Mouse (Mus musculus) hindbrain, embryonic 12.5 days (tissue): ENCODE results near the gene Tuba3b. TPM values are rescaled to one million over a fixed set of nuclear protein-coding genes. Genes with fewer than 3 reads are reported as not detected.

Source experiments
- ATAC-seq: fragments of 200-750 bp; cut with Nextera tagmentation; 2 replicates; pipeline ENCODE4 v1.8.0; 2017; ENCODE audit warnings: moderate TSS enrichment; ENCODE audit not compliant: low FRiP score
- H3K27ac ChIP-seq: fragments of 300-500 bp; sonication (generic); 2 replicates; pipeline ENCODE4 v1.5.1; 2016; ENCODE audit warnings: mild to moderate bottlenecking
- H3K27me3 ChIP-seq: fragments of 300-500 bp; sonication (generic); 2 replicates; pipeline ENCODE4 v1.6.1; 2016; ENCODE audit warnings: mild to moderate bottlenecking
- H3K36me3 ChIP-seq: fragments of 300-500 bp; sonication (generic); 2 replicates; pipeline ENCODE4 v1.6.1; 2016; ENCODE audit warnings: mild to moderate bottlenecking
- H3K4me1 ChIP-seq: fragments of 300-500 bp; sonication (generic); 2 replicates; pipeline ENCODE4 v1.6.1; 2016
- H3K4me2 ChIP-seq: fragments of 300-500 bp; sonication (generic); replicated peaks from 2 replicates; pipeline ENCODE4 v1.6.1; 2016; ENCODE audit warnings: mild to moderate bottlenecking
- H3K4me3 ChIP-seq: fragments of 300-500 bp; sonication (generic); 2 replicates; pipeline ENCODE4 v1.5.1; 2016; ENCODE audit warnings: mild to moderate bottlenecking
- H3K9ac ChIP-seq: fragments of 300-500 bp; sonication (generic); 2 replicates; pipeline ENCODE4 v1.6.1; 2016; ENCODE audit warnings: mild to moderate bottlenecking, moderate library complexity
- H3K9me3 ChIP-seq: fragments of 300-500 bp; sonication (generic); replicated peaks from 2 replicates; pipeline ENCODE4 v1.6.1; 2016; ENCODE audit warnings: mild to moderate bottlenecking
- WGBS: fragments of 180-500 bp; shearing (Covaris S2); methylation state at CpG from one replicate; pipeline ENCODE4 v1.1.7; 2016; 5-methylcytosine and 5-hydroxymethylcytosine counted together
- polyA plus RNA-seq: library from polyadenylated mRNA; unstranded; fragments of >200 nt; fragmentation: Nextera tagmentation; extraction: Ambion mirVana; gene quantifications from 2 replicates; pipeline ENCODE4 v1.2.1, GENCODE M21; 2016

Tuba3b gene
- polyA plus RNA-seq, 1 experiment from 2014 or later: not detected

DNA sequence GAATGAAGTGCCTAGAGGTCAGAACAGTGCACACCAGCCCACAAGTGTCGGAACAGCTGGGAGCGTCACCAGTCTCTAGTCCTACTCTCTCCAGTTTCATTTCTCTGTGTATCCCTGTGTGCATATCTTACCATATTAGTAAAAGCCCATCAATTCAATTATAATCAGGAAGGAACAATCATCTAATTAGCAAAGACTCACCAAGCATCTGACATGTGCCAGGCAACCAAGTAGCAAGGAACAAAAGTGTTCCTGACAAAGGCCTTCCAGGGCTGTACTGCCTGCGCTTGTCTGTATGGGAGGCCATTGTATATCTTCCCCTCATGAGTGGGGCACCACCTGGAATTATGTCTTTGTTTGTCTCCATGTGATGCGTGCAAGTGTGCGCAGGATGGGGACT, 4.7 kb upstream of the Tuba3b start:
- no peaks in the 10 kb centered on the region for H3K4me1 ChIP-seq
- 81% methylated on average over 5 of the region's 5 CpGs for WGBS
- no peak for ATAC-seq
- no peak overlapping the region for H3K4me3 ChIP-seq
- H3K27me3 ChIP-seq: no peaks in the 10 kb centered on the region
- H3K9ac ChIP-seq: no peak overlapping the region
- H3K36me3 ChIP-seq: no peaks in the 10 kb centered on the region
- H3K27ac ChIP-seq: no peak overlapping the region
- H3K4me2 ChIP-seq: no peak overlapping the region
- no peaks in the 10 kb centered on the region for H3K9me3 ChIP-seq

DNA sequence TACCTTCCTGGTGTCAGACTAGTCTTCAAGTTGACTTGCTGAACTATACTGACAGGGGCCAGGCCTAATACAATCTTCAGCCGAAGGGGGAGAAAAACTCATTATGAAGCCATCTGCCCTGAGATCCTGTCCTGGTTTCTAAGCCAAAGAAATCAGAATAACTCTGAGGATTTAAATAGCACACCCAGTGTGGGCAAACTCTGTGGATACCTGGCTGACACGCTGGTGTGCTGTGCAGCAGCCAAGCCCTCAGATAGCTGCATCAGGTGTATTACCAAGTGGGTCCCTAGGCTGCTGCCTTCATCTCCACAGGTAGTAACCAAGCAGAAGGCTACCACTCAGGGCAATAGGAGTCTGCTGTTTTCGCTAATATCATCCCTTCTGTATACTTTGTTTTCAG, 2.9 kb upstream of the Tuba3b start:
- Histone ChIP-seq H3K27me3 (no peaks in the 10 kb centered on the region), H3K9ac (no peak overlapping the region), H3K36me3 (no peaks in the 10 kb centered on the region), H3K4me3 (no peak overlapping the region), H3K9me3 (no peaks in the 10 kb centered on the region), H3K27ac (no peak overlapping the region), H3K4me1 (no peaks in the 10 kb centered on the region), H3K4me2 (no peak overlapping the region)
- no peak for ATAC-seq
- 87% methylated on average over 3 of the region's 3 CpGs for WGBS

DNA sequence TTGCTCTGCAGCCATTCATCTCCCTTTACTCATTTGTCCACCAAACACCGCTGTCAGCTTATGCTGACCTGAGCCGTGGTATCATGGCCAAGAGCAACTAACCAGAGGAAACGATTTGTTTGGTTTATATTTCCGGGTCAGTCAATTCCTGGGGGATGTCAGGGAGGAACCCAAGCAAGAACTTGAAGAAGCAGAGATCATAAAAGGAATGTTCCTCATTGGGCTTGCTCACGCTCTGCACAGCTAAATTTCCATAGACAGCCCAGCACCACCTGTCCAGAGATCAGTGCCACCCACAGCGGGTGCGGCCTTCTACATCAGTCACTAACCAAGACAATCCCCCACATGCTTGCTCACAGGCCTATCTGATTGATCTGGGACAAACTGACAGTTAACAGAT, 1.3 kb upstream of the Tuba3b start, which contains the start of gene Lmntd1:
Lmntd1 (minus strand) TSS at position 101 of the 400 bp plus-strand sequence.
- no peak within 1 kb of the TSS for H3K9ac ChIP-seq
- 89% methylated on average over 7 of the region's 7 CpGs for WGBS
- H3K4me3 ChIP-seq: no peak within 1 kb of the TSS
- H3K27ac ChIP-seq: no peak within 1 kb of the TSS
- H3K9me3 ChIP-seq: no peaks in the 10 kb centered on the region
- H3K27me3 ChIP-seq: no peaks in the 10 kb centered on the region
- no peak within 1 kb of the TSS for H3K4me2 ChIP-seq
- no peaks in the 10 kb centered on the region for H3K4me1 ChIP-seq
- no peaks in the 10 kb centered on the region for H3K36me3 ChIP-seq
- no peak for ATAC-seq

DNA sequence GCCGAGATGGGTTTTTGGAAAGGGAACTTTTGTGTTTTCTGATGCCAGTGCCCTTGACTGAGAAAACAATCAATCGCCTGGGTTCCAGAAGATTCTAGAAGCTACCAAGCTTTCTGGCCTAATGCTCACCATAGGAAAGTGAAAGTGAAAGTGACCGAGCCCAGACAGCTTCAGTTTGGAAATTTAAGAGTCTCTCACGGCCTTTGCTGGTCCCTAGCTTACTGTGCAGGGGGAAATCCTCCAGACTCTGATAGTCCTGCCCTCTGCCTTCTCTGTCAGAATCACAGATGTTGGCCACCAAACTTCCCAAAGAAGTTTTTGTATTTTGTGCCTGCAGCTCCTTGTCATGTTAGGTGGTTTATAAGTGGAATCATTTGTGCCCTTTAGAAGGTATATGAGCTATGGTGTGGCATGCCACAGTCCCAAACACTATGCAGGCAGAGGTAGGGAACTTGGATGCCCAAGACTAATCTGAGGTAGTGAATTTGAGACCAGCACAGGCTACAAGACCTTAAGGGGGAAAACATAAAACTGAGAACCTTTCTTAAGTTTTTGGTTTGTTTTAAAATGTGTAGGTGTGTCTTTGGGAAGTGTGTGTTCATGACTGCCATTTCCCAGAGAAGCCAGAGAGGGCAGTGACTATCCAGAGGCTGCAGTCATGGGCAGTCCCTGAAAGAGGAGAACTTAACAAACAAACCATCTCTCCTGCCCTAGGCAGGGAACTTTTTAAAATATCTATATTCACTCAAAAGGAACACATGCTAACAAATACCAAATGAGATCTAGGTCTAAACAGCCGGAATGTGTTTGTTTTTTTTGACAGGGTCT, 1.1 kb downstream of the Tuba3b start:
- no peaks in the 10 kb centered on the region for H3K36me3 ChIP-seq
- H3K27me3 ChIP-seq: no peaks in the 10 kb centered on the region
- H3K4me2 ChIP-seq: no peak overlapping the region
- no peak overlapping the region for H3K4me3 ChIP-seq
- no peak overlapping the region for H3K27ac ChIP-seq
- H3K4me1 ChIP-seq: no peaks in the 10 kb centered on the region
- 86% methylated on average over 5 of the region's 5 CpGs for WGBS
- no peaks in the 10 kb centered on the region for H3K9me3 ChIP-seq
- no peak overlapping the region for H3K9ac ChIP-seq
- ATAC-seq: no peak

GRCm38 (mm10) chr6:145623141-145623540, 7.6 kb downstream of the Tuba3b start:
- no peaks in the 10 kb centered on the region for H3K36me3 ChIP-seq
- ATAC-seq: no peak
- H3K4me1 ChIP-seq: no peaks in the 10 kb centered on the region
- no peaks in the 10 kb centered on the region for H3K9me3 ChIP-seq
- H3K4me2 ChIP-seq: no peak overlapping the region
- no peaks in the 10 kb centered on the region for H3K27me3 ChIP-seq
- H3K27ac ChIP-seq: no peak overlapping the region
- WGBS: 82% methylated on average over 4 of the region's 4 CpGs
- no peak overlapping the region for H3K4me3 ChIP-seq
- no peak overlapping the region for H3K9ac ChIP-seq

DNA sequence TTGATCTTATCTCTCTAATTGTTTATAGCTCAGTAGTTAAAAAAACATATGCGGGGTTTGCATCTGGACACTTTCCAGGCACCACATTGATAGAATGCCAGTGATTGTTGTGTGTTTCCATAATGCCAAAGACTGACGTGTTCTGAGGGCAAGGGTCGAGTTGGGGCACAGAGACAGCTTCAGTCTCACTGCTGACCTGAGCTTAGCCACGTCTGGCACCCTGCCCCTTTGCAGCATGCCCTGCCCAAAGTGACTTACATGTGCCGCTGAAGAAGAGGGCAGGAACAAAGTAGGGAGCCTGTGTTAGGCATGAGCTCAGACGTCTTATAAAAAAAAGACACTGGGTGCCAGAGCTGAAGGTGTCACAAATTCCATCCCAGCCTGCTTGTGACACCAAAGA, 14.7 kb downstream of the Tuba3b start:
- H3K4me2 ChIP-seq: no peak overlapping the region
- 62% methylated on average over 6 of the region's 6 CpGs for WGBS

GRCm38 (mm10) chr6:145634454-145634853, 18.9 kb downstream of the Tuba3b start:
- H3K4me3 ChIP-seq: no peak overlapping the region
- no peaks in the 10 kb centered on the region; the same call in 1 of the 2 replicates for H3K27me3 ChIP-seq
- 88% methylated on average over 2 of the region's 2 CpGs for WGBS
- 0 out of 2 replicates have a peak, but pooled peaks cover 5% of the 10 kb centered on the region for H3K9me3 ChIP-seq
- no peak for ATAC-seq
- no peak overlapping the region for H3K4me2 ChIP-seq
- no peak overlapping the region for H3K9ac ChIP-seq
- no peaks in the 10 kb centered on the region for H3K4me1 ChIP-seq
- H3K36me3 ChIP-seq: no peaks in the 10 kb centered on the region
- H3K27ac ChIP-seq: no peak overlapping the region

More for the DNA sequence above, 14.7 kb downstream of the Tuba3b start:
- H3K9me3 ChIP-seq: 0 out of 2 replicates have a peak, but pooled peaks cover 4% of the 10 kb centered on the region
- H3K36me3 ChIP-seq: no peaks in the 10 kb centered on the region
- ATAC-seq: no peak
- no peak overlapping the region for H3K27ac ChIP-seq
- no peaks in the 10 kb centered on the region; the same call in 1 of the 2 replicates for H3K27me3 ChIP-seq
- no peak overlapping the region for H3K4me3 ChIP-seq
- no peak overlapping the region for H3K9ac ChIP-seq
- no peaks in the 10 kb centered on the region for H3K4me1 ChIP-seq

DNA sequence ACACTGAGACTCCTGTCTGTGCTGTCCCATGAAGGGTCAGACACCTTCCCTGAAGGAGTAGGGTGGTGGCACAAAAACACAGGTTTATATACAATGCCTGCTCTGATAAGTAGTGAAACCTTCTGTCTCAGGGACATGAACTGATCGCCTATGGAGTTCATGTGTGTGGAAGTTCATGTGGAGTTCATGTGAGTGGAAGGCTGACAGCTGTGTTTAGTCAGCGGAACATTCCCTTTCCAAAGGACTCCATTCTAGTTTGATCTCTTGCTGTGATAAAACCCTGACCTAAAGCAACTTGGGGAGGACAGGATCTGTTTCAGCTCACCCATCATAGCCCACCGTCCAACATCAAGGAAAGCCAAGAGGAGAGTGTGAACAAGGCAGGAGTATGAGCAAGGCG, 21.1 kb downstream of the Tuba3b start:
- WGBS: 76% methylated on average over 4 of the region's 4 CpGs
- ATAC-seq: no peak
- no peaks in the 10 kb centered on the region for H3K36me3 ChIP-seq
- no peak overlapping the region for H3K4me2 ChIP-seq
- H3K4me1 ChIP-seq: no peaks in the 10 kb centered on the region
- H3K9me3 ChIP-seq: peaks cover 15% of the 10 kb centered on the region; the same call in 1 of the 2 replicates
- H3K27ac ChIP-seq: no peak overlapping the region
- H3K4me3 ChIP-seq: no peak overlapping the region
- H3K27me3 ChIP-seq: no peaks in the 10 kb centered on the region; the same call in 1 of the 2 replicates
- no peak overlapping the region for H3K9ac ChIP-seq

DNA sequence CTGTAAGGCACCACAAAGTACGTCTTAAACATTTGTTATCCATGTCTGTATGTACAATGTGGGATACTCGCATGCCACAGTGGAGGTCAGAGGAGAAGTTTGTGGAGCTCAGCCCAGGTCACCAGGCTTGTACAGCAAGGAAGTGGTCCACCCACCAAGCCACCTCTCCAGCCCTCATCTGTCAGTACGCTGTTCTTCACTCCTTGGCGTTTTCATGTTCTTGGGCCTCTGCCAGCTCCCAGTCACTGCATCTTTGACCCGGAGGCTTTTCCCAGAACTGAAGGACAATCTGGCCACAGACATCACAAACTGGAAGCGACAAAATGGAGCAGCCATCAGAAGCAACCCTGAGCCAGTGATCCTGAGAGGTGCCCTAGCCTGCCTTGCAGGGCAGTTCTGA, 22.7 kb downstream of the Tuba3b start:
- Histone ChIP-seq H3K9me3 (peaks cover 10% of the 10 kb centered on the region; the same call in 1 of the 2 replicates), H3K9ac (no peak overlapping the region), H3K27ac (no peak overlapping the region), H3K36me3 (no peaks in the 10 kb centered on the region), H3K27me3 (no peaks in the 10 kb centered on the region; the same call in 1 of the 2 replicates), H3K4me1 (no peaks in the 10 kb centered on the region), H3K4me3 (no peak overlapping the region), H3K4me2 (no peak overlapping the region)
- WGBS: 81% methylated on average over 6 of the region's 6 CpGs
- ATAC-seq: no peak

- no peaks in the 10 kb centered on the region for H3K27me3 ChIP-seq
- 87% methylated on average over 4 of the region's 4 CpGs for WGBS
- no peak for ATAC-seq
- H3K27ac ChIP-seq: no peak overlapping the region
- H3K9me3 ChIP-seq: peaks cover 10% of the 10 kb centered on the region; the same call in 1 of the 2 replicates
- H3K9ac ChIP-seq: no peak overlapping the region
- no peaks in the 10 kb centered on the region for H3K36me3 ChIP-seq
- no peak overlapping the region for H3K4me2 ChIP-seq
- H3K4me3 ChIP-seq: no peak overlapping the region
- no peaks in the 10 kb centered on the region for H3K4me1 ChIP-seq
These were observed 25.5 kb downstream of the Tuba3b start for GRCm38 (mm10) chr6:145640971-145641506.

DNA sequence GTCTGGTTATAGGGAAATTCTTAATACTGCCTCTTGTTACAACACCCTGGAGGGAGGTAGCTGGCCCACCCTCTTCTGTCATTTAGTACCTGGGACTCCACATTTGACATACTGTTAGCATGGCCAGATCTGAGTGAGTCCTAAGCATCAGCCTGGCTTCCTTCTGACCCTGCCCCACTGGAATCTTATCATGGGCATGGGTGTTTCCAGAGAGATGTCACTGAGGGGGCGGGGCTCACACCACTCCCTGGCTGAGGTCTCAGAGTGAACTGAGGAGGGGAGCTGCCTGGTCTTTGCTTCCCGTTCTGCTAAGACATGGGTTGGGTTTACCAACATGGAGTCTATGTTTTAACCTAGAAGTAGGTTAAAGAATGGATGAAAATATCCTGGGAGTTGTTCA, 36.4 kb downstream of the Tuba3b start:
- H3K9ac ChIP-seq: no peak overlapping the region
- H3K4me1 ChIP-seq: peaks cover 3% of the 10 kb centered on the region; the same call in 1 of the 2 replicates
- H3K27ac ChIP-seq: no peak overlapping the region
- 81% methylated on average over 2 of the region's 2 CpGs for whole genome bisulfite sequencing
- no peak overlapping the region for H3K4me2 ChIP-seq
- no peaks in the 10 kb centered on the region for H3K27me3 ChIP-seq
- ATAC-seq: no peak
- H3K4me3 ChIP-seq: no peak overlapping the region
- 0 out of 2 replicates have a peak, but pooled peaks cover 4% of the 10 kb centered on the region for H3K9me3 ChIP-seq
- H3K36me3 ChIP-seq: no peaks in the 10 kb centered on the region

- Histone ChIP-seq H3K4me3 (no peak overlapping the region), H3K9me3 (0 out of 2 replicates have a peak, but pooled peaks cover 4% of the 10 kb centered on the region), H3K36me3 (no peaks in the 10 kb centered on the region), H3K27me3 (no peaks in the 10 kb centered on the region), H3K4me2 (no peak overlapping the region), H3K9ac (no peak overlapping the region), H3K4me1 (peaks cover 3% of the 10 kb centered on the region; the same call in 1 of the 2 replicates), H3K27ac (no peak overlapping the region)
- WGBS: 89% methylated on average over 5 of the region's 5 CpGs
- ATAC-seq: no peak
These were observed 37.4 kb downstream of the Tuba3b start for GRCm38 (mm10) chr6:145652986-145653385.
